Mouse (Mus musculus): ENCODE results near the gene Fetub. TPM values are rescaled to one million over a fixed set of nuclear protein-coding genes. Genes with fewer than 3 reads are reported as not detected.

Fetub gene
- not detected in 2 replicates for polyA plus RNA-seq (2012; ENCODE audit: insufficient read depth, insufficient read length, low replicate concordance, missing spikeins)

DNA sequence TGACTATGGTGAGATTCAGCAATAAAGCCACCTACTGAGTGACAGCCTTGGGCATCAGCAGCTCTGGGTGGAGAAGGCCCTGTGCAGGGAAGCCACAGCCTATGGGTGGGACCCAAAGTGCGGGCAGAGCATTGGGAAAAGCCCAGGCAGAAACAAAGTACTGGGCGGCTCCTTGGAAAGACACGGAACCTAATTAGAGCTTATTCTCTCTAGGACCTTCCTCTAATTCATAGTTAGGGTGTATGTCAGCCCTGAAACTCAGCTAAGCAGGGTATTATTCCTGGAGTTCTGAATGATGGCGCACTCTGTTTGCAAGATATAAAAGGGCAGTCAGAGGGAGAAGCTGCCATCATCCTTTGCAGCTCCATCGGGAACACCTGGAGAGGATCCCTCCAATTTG lies at the start of gene Fetub:
Gene Fetub, plus strand, starts transcription at position 301 of the 400 bp plus-strand sequence.
- WGBS: 55% methylated on average over 5 of the region's 5 CpGs
- TF ChIP-seq CTCF (IDR thresholded peaks at IDR 0.05; ENCODE audit: insufficient read depth, low read depth, low read length): no peak
- no peak for TF ChIP-seq POLR2A (IDR thresholded peaks at IDR 0.05; ENCODE audit: insufficient read depth, low read depth, low read length)
- H3K4me1 ChIP-seq (ENCODE audit: control insufficient read depth, insufficient read depth, low read length): peaks cover 9% of the 10 kb centered on the region; the same call in 1 of the 2 replicates
- no peak within 1 kb of the TSS for H3K27ac ChIP-seq (ENCODE audit: insufficient read depth, low read depth, low read length)
- no peak within 1 kb of the TSS for H3K4me3 ChIP-seq (ENCODE audit: insufficient read depth, low read depth, low read length)

- TF ChIP-seq POLR2A (IDR thresholded peaks at IDR 0.05; ENCODE audit: insufficient read depth, low read depth, low read length) (no peak), CTCF (IDR thresholded peaks at IDR 0.05; ENCODE audit: insufficient read depth, low read depth, low read length) (no peak)
- Histone ChIP-seq H3K27ac (ENCODE audit: insufficient read depth, low read depth, low read length) (no peak overlapping the region), H3K4me3 (ENCODE audit: insufficient read depth, low read depth, low read length) (no peak overlapping the region), H3K4me1 (ENCODE audit: control insufficient read depth, insufficient read depth, low read length) (no peaks in the 10 kb centered on the region)
- WGBS: 80% methylated on average over 8 of the region's 8 CpGs
These were observed 45.7 kb upstream of the Fetub start for GRCm38 (mm10) chr16:22872397-22872796.

- WGBS: 72% methylated on average over 4 of the region's 4 CpGs
- Histone ChIP-seq H3K4me1 (ENCODE audit: control insufficient read depth, insufficient read depth, low read length) (no peaks in the 10 kb centered on the region), H3K4me3 (ENCODE audit: insufficient read depth, low read depth, low read length) (no peak overlapping the region), H3K27ac (ENCODE audit: insufficient read depth, low read depth, low read length) (no peak overlapping the region)
- no peak for TF ChIP-seq POLR2A (IDR thresholded peaks at IDR 0.05; ENCODE audit: insufficient read depth, low read depth, low read length)
- no peak for TF ChIP-seq CTCF (IDR thresholded peaks at IDR 0.05; ENCODE audit: insufficient read depth, low read depth, low read length)
These were observed 44.8 kb upstream of the Fetub start for GRCm38 (mm10) chr16:22873369-22873768.

DNA sequence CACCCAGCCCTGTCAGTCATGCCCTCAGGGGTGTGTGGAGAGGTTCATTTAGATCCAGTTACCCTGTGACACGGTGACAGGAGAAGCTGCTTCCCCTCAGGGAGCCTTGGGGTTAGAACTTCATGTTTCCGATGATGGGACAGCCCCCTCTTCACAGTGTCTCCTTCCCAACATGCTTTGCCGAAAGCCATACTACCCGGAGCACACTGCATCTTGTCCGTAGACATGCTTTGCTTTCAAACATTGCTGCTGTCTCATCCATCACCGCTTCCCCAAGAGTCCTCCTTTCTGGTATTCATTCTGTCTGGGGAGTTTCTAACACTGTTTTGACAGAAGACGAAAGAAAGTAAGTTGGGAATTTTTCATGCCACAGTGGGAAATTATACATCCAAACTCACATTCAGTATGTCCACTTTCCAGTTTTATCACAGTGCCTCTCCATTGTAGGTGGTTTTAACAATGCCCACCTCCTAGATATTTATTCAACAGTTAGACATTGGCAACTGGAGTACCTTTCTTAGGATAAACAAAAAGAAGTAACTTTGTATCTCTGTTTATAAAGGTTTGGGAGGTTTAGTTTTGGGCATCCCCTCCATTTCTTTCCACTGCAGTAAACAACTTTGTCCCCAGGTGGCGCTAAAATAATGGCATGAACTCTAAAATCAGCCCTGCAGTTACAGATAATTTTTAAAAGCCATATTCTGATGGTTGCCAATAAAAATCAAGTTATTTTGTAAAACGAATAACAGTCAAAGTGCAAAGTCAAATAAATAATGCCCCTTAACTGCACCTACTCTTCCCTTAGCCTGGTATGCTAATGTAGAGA lies 41.7 kb upstream of the Fetub start:
- Histone ChIP-seq H3K27ac (ENCODE audit: insufficient read depth, low read depth, low read length) (no peak overlapping the region), H3K4me3 (ENCODE audit: insufficient read depth, low read depth, low read length) (no peak overlapping the region), H3K4me1 (ENCODE audit: control insufficient read depth, insufficient read depth, low read length) (no peaks in the 10 kb centered on the region)
- TF ChIP-seq POLR2A (IDR thresholded peaks at IDR 0.05; ENCODE audit: insufficient read depth, low read depth, low read length): no peak
- TF ChIP-seq CTCF (IDR thresholded peaks at IDR 0.05; ENCODE audit: insufficient read depth, low read depth, low read length): no peak
- WGBS: 45% methylated on average over 9 of the region's 9 CpGs

DNA sequence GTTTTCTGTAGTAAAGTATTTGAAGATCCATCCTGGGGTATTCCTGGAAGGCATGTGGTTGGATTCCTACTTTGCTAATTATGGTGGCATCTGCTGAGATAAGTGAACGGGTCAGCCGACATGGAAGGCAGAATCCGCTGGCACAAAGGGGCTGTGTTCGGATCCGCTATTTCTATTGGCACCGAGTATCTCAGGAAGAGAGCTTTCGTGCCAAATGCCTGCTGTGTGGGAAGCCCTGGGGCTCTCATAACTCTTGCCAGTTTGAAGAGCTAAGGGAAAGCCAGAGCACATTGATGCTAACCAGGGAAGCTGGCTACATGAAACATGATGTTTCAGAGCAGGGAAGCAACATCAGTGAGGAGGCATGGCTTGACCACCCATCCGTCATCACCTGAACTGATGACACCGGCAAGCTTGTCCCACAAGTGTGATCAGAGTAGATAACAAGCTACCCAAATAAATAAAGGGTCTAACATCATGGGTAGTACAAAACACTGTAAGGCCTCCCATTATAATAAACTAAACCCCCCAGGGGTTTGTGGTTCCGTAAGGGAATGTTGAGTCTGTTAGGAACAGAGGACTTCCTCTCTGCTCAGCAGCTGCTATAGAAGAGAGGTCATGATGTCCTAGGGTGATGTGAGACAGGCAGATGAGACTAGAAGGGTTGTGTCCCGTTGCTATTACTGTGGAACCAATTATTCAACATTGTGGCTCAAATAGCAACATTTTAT lies 40.3 kb upstream of the Fetub start:
- no peak overlapping the region for H3K4me3 ChIP-seq (ENCODE audit: insufficient read depth, low read depth, low read length)
- H3K4me1 ChIP-seq (ENCODE audit: control insufficient read depth, insufficient read depth, low read length): no peaks in the 10 kb centered on the region
- WGBS: 41% methylated on average over 11 of the region's 11 CpGs
- H3K27ac ChIP-seq (ENCODE audit: insufficient read depth, low read depth, low read length): no peak overlapping the region
- TF ChIP-seq CTCF (IDR thresholded peaks at IDR 0.05; ENCODE audit: insufficient read depth, low read depth, low read length) (no peak), POLR2A (IDR thresholded peaks at IDR 0.05; ENCODE audit: insufficient read depth, low read depth, low read length) (no peak)

DNA sequence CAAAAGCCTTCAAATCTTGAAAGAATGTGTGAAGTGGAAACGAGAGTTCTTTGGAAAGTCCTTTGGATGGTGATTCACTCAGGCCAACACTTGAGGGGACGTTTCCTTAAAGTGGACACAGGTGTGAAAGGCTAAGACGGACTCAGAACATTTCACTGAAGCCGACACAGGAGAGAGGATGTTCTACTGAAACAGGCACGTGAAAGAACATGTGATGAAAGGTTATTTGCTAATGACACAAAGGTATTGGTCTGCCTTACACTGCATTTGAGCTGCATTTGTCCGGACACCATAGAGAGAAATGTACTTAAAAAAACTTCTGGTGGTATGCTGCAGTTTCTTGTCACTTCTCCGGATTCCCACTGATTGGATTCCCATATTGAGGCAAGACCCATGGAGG lies 39.4 kb upstream of the Fetub start:
- no peaks in the 10 kb centered on the region for H3K4me1 ChIP-seq (ENCODE audit: control insufficient read depth, insufficient read depth, low read length)
- H3K27ac ChIP-seq (ENCODE audit: insufficient read depth, low read depth, low read length): no peak overlapping the region
- no peak overlapping the region for H3K4me3 ChIP-seq (ENCODE audit: insufficient read depth, low read depth, low read length)
- WGBS: 77% methylated on average over 7 of the region's 7 CpGs
- TF ChIP-seq CTCF (IDR thresholded peaks at IDR 0.05; ENCODE audit: insufficient read depth, low read depth, low read length) (no peak), POLR2A (IDR thresholded peaks at IDR 0.05; ENCODE audit: insufficient read depth, low read depth, low read length) (no peak)

DNA sequence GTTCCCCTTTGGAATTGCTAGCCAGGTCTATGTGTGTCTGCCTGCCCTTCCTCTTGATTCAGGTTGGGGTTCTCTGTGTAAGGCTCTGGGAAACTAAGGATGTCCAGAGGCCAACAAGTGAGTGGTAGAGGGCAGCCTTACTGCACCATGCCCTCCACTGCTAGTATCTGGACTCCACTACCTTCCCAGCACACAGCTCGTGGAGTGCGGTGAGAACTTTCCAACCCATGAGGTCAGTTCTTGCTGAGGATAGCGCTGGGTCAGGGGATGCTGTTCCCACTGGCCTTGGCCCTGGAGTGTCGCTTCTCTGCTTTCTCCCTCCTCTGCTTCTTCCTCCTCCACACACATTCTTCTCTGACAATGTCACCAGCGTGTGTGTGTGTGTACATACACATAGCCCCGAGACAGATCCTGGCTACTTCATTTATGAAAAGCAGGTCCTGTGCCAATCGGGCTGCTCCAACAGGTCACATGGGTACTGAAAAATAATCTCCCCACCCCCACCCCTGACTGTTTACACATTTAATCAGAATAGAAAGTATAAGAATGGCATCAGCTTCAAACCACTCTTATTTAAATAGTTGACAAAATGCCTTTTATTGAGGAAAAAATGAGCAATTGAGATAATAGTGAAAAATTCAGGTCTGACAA lies 38.1 kb upstream of the Fetub start:
- H3K27ac ChIP-seq (ENCODE audit: insufficient read depth, low read depth, low read length): no peak overlapping the region
- WGBS: 61% methylated on average over 7 of the region's 7 CpGs
- H3K4me1 ChIP-seq (ENCODE audit: control insufficient read depth, insufficient read depth, low read length): no peaks in the 10 kb centered on the region
- TF ChIP-seq POLR2A (IDR thresholded peaks at IDR 0.05; ENCODE audit: insufficient read depth, low read depth, low read length) (no peak), CTCF (IDR thresholded peaks at IDR 0.05; ENCODE audit: insufficient read depth, low read depth, low read length) (no peak)
- no peak overlapping the region for H3K4me3 ChIP-seq (ENCODE audit: insufficient read depth, low read depth, low read length)

DNA sequence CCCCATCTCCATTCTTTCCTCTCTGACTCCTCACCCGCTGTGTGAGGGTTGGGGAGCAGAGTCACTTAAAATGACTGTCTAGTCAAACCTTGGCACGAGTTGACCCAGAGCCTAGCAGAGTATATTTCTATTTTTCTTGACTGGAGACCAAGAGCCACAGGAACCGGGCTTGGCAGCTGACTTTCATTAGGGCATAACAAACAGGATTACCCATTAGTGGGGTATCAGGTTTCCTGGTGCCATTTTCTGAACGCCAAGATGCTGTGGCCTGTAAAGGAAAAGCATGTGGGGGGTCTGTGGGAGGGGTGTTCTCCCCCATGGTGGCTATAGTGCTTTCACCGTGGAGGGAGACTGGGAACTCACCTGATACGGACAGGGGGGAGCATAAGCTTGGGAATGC lies 37.2 kb upstream of the Fetub start:
- Histone ChIP-seq H3K27ac (ENCODE audit: insufficient read depth, low read depth, low read length) (no peak overlapping the region), H3K4me3 (ENCODE audit: insufficient read depth, low read depth, low read length) (no peak overlapping the region), H3K4me1 (ENCODE audit: control insufficient read depth, insufficient read depth, low read length) (no peaks in the 10 kb centered on the region)
- 26% methylated on average over 6 of the region's 6 CpGs for WGBS
- TF ChIP-seq POLR2A (IDR thresholded peaks at IDR 0.05; ENCODE audit: insufficient read depth, low read depth, low read length) (no peak), CTCF (IDR thresholded peaks at IDR 0.05; ENCODE audit: insufficient read depth, low read depth, low read length) (no peak)
